Mouse (Mus musculus) adrenal gland, adult 8-10 months (tissue): ENCODE data around the gene Cbx7. TPM values are rescaled to one million over a fixed set of nuclear protein-coding genes. Genes with fewer than 3 reads are reported as not detected.

Experiments used
- DNase-seq: peaks from one replicate; pipeline ENCODE4 v3.0.0; 2022
- total RNA-seq, 4 experiments: library from RNA; stranded (reverse); gene quantifications; 2 replicates each; pipeline ENCODE4 v1.2.4; 2022

Gene Cbx7
- total RNA-seq, 4 experiments from 2014 or later = 27.5 to 51.1 (median 40.9) TPM

DNA sequence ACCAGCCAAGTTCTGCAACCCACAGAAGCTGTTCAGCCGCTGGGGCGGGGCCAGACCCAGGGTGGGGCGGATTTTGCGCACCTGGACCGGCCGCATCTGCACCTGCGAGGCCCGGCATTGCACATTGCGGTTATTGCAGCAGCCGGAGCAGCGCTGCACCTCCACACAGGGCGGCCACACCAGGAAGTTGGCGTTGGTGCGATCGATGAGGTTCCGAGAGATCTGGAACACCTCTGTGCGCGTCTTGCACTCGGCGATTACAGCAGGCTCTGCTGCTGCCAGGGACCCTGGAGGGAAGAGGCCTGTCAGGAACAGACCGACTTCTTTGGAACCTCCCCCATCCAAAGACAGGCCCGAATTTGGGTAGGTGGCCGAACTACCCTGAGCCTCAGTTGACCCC lies 30.7 kb upstream of the Cbx7 start:
- DNase-seq = no peak

DNA sequence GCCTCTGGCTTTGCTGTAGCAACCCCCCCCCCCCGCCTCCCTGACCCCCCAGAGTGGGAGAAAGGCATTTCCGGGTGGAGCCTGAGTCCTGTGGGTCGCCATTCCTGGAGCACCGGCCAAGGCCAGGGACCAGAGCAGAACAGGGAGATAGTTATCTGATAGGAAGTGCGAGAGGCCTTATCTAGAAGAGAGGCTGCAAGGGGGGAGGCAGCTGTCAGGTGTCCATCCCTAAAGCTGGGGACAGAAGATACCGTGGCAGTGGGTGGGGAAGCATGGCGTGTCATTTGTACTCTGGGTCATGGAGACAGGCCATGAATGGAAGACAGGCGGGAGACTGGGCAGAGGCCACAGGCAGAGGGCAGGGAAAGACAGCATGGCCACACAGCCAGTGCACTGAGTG lies 29.8 kb upstream of the Cbx7 start:
- no peak for DNase-seq

DNA sequence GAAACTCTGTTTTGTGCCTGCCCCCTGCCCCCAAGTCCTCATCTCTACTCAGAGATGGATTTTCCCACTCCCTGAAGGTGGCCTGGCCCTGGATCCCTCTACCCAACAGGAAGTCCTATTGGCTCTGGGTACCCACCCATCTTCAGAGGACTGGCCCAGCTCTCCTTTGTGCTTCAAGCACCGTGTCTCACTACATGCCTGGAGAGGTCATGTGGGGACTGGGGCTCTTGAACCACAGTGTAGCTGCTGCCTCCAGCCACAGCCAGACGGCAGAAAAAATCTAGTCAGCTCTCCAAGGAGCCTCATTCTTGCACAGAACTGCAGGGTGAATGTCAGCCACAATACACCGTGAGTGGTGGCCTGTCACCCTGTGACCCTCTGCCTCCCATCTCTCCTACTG lies 27.1 kb upstream of the Cbx7 start:
- no peak for DNase-seq

DNA sequence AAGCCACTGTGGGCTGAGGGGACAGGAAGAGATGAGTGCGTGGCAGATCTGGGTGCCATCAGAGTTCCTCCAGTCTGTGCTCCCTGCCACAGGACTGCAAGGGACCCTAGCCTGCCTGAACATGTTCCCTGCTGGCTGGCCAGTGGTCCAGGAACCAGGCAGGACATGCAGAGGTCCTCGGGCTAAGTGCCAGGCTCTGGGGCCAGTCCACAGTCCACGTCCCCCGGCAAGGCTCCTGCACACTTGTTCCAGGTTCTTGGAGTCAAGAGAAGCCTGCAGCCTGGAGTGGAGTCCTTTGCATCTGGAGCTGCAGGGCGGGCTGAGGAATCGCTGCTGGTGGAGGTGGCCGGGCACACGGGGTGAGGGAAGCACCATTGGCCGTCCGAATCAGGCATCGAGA lies 25.9 kb upstream of the Cbx7 start:
- DNase-seq = no peak

DNA sequence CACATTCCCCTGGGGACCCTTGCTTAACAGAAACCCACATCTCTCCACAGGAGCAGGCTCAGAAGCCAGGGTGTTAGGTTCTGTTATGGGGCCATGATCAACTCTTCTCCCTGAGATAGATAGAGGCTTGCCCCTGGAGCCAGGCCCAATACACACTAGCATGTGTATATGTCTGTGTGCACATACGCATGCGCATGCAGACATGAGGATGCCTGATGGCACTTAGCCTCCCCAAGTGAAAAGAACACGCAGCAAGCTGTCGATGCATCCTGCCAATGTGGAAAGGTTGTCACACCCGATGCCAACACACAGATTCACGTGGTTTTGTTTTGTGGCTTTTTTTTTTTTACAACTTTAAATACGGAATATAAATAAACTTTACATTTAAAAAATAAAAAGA lies 24.6 kb upstream of the Cbx7 start:
- DNase-seq = no peak

DNA sequence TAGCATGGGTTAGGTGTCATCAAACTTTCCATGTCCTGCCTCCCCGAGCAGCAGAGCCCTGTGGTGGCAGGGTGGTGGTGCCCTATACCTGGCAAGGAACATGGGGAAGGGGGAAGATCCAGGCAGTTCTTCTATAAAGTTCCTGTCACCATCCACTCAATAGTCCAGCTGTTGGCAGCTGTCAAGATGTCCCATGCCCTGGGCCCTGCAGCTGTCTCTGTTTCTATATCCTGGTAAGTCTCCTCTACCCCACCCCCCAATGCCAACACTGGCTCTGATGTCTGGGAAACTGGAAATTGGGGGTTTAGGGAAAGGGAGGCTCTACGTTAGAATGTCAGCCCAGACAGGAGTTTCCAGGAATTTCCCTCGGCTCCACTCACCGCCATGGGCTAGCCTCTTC lies 23.6 kb upstream of the Cbx7 start:
- DNase-seq = no peak

DNA sequence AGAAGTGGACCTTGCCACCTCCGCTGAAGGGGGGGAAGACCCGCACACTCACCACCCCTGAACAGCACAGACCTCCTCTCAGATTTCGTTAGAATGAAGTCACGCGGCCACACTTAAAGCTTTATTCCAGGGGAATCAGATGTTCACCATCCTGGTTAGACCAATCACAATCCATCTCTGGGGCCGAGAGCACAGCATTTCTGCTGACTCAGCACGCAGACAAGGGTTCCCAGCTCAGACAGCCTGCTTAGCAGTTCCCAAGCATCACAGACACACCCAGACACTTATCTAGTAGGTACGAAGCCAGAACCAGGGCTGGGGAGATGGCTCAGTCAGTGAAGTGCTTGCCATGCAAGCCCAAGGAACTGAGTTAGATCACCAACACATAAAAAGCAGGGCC lies 15.3 kb upstream of the Cbx7 start:
- no peak for DNase-seq

DNA sequence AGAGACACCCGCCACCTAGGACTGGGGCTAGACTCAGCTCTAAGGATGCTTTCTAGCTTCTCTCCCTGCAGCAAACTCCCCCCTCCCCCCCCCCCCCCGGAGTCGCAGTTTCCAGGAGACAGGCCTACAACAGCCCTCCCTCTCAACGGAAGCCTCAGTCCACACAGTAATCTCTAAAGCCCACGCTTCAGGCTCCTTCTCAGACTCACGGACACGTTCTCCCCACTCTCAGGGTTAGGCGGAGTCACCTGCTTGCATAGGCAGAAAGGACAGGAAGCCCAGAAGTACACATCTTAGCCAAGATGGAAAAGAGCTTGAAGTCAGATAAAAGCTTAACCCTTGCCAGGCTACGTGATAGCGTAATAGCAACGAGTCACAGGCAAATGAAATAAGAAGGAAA lies 14.6 kb upstream of the Cbx7 start:
- no peak for DNase-seq

DNA sequence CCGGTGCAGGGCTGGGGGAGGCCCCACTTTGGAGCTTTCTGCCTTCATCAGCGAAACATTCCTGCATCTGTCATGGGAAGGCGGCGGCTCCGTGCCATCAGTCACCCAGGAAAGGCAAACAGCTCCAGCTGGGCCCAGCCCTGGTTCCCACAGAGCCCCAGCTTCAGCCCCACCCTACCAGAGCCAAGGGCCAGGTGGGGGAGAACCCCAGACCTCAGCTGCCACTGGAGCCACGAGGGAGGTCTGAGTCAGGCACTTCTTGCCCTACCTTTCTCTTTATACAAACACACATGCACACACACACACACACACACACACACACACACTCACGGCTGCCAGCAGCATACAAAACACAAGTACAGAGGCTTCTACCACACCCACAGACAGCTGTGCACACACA lies 13.2 kb upstream of the Cbx7 start:
- DNase-seq = no peak

DNA sequence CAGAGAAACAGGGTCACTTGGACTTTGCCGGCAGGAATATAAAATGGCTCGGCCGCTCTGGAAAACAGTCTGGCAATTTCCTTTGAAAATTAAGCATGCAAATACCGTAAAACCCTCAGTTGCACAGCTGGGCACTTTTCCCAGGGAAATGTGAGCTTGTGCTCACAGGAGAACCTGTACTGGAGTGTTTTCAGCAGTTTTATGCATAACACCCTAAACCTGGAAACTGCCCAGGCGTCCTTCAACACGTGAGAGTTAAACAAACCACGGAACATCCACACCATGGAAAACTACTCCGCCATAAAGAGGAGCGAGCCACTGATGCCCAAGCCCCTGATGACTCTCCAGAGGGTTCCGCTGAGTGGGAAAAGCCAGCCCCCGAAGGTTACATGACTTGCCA lies 9.8 kb upstream of the Cbx7 start:
- DNase-seq = no peak

DNA sequence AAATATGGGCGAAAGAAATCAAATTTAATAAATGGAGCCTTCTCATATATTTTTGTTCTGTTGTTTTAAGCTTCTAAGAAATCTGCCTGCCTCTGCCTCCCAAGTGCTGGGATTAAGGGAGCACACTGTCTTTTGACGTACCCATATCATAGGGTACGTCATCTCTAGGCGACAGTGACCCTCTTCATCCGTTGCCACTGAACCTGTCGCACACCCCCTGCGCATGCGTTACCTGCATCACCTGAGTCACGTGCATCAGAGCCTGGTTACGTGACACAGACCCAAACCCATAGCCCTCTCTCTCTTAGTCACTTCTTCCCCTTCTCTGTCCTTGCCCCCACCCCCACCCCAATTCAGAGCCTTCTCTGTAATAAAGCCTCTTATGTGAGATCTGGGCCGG lies 1.3 kb upstream of the Cbx7 start:
- no peak for DNase-seq

DNA sequence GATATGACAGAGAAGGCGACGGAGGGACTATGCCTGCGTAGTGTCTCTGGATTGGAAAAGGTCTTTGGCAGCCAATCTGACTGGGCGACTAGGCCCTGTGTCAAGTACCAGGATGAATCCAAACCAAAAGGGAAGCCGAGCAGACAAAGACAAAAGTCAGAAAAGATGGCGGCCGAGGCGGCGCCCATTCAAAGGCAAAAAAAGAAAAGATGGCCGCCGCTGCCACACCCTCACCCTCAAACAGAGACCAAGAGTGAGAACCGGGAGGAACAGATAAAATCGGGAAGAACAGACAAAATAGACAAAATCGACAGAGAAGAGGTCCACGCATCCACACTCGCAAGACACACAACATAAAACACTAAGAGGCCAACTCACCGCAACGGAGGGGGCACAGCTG lies 428 bp downstream of the Cbx7 start:
- DNase-seq = no peak

DNA sequence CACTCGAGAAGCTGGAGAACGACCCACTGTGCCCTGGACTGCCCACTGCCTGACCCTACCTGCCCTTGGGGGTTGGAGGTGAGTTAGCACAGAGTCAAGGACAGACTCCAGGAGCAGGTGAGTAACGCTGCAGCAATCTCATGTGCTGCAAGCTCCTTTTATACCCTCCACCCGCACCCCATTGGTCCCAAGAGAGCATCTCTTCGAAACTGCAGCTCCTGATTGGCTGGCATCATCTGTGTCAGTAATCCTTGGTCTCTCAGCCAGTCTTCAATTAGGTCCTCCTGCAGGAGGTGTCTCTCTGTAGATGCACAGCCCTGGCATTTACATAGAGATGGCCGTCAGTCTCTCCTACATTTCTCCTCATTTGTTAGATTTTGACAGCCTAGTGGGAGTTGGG lies 3.6 kb downstream of the Cbx7 start:
- no peak for DNase-seq

DNA sequence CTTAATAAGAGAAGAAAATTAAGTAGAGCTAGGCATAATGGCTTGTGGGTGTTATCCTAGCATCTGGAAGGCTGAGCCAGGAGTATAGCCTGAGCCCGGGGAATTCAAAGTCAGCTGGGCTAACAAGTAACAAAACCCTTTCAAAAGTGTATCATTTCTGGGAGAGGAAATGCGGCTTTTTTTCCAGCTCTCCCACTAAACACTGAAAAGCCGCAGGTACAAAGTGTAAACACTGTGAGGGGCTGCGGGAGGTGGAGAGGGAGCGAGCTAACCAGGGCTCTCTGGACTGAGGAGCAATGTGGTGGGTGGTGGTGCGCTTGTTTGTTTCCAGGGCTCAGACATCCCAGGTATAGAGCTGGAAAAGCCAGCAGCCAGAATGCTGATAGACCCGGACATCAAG lies 6.5 kb downstream of the Cbx7 start:
- DNase-seq = no peak

DNA sequence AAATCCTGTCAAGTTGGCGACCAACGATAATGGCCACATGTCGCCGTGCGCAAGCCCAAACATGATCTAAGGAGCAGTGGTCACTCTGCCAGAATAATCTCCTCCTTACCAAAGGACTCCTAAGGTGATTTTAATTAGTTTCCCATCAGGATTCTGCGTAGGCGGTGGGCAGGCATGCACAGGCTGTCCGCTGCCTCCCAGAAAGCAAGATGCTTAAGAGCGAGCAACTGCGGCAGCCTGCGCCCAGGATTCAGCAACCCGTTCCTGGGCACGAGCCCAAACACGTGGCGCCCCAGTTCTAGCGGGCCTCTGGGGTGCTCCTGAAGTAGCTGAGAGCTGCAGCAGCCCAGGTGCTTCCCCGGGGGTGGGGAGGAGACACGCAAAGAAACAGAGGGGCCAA lies 8.3 kb downstream of the Cbx7 start:
- no peak for DNase-seq

DNA sequence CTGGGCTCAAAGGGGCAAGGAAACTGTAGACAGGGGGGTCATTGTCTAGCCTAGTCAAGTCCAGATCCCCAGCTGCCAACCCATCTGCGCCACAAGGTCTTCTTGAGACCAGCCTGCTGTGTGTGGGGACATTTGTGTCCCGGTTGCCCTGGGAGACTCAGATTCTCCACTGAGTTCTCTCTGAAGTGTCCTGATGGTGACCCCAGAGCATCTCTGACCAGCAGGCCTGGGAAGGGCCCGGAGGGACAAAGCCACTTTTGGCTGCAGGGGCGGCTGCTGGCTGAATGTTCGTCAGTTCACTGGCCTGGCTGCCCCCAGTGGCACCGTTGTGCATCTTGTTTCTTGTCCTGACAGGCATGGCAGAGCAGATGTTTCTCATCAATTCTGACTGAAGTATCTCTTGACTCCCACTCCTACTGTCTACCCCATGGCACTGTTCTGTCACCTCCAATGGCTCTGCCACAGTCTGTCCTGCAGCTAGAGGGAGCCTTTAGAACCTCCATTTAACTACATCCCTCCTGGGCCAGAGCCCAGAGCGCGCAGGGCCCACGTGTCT lies 9.5 kb downstream of the Cbx7 start:
- no peak for DNase-seq

DNA sequence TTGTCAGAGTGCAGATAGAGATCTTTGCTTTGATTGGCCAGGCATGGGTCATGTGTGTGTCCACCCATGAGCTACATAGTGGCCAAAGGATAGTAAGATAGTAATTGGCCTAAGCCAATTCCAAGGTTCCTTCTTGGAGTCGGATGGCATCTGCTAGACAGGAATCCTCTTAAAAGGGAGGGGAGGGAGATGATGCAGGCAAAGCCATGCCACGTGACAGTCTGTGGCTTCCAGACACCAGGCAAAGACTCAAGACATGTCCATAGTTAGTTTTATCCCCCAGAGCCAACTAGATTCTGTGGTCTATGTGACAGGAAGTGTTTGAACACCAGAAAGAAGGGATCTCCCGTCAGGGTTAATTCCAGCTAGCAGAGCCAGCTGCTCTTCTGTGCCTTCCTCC lies 12.5 kb downstream of the Cbx7 start:
- no peak for DNase-seq

DNA sequence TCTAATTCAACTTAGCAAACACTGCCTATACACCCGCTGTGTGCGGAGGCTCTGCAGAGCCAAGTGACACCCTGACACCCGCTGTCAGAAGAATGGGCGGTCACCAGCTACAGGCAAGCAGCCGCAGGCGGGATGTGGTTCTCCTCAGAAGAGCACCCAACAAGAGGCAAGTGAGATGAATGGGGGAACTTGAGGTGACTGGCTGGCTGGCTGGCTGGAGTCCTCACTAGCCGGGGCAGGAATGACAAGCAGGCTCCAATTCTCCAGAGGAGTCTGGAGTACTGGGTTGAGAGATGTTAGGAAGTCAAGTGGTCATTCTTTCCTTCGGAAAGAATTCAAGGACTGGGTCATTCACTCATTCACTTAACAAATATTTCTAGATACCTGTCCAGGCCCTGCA lies 14.4 kb downstream of the Cbx7 start:
- DNase-seq = no peak

DNA sequence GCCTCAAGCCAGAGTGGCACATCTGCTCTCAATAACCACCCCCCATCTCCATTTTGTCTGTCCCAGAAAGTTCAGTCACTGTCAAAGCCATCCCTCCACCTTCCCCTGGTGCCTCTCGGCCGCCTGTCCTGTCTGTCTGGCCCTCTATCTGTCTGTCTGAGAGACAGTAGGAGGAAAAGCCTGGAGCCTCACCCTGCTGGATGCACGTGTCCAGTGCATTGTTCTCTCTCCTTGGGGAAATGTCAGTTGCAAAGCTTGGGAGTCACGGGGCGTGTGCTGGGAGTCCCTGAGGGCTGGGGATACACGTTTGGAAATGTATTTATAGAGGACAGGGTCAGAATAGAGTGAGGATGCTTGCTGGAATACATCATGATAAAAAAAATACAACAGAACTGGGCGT lies 17.4 kb downstream of the Cbx7 start:
- no peak for DNase-seq

DNA sequence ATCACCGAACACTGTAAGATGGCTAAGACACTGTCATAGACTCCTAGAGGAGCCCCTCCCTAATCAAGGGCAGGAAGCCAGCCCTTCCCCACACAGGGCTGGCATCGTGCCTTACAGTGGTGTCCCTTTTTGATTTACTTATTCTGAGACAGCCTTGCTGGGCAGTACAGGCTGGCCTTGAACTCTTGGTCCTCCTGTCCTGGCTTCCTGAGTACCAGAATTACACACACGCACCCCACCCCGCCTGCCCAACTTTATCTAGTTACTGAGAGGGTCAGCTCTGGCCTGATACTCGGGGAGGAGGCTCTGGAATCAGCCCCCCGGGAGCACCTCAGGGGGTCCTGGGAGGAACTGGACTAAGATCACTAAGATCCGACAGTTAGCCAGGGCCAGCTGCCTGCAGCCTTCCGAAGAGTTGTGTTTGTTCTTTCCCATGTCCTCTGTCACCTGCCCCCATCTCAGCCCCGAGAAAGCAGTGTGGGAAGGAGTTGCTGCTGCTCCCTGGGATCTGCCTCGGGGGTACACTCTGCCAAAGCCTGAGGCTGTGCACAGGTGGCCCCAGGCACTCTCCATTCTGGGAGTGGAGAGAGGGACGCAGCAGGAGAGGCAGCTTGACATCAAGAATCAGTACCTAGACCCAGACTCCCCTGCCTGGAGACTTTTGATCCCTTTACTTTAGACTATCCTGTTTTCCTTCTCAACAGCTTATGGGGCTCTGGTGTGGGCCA lies 18.3 kb downstream of the Cbx7 start:
- peak; percentile 91 for DNase-seq

DNA sequence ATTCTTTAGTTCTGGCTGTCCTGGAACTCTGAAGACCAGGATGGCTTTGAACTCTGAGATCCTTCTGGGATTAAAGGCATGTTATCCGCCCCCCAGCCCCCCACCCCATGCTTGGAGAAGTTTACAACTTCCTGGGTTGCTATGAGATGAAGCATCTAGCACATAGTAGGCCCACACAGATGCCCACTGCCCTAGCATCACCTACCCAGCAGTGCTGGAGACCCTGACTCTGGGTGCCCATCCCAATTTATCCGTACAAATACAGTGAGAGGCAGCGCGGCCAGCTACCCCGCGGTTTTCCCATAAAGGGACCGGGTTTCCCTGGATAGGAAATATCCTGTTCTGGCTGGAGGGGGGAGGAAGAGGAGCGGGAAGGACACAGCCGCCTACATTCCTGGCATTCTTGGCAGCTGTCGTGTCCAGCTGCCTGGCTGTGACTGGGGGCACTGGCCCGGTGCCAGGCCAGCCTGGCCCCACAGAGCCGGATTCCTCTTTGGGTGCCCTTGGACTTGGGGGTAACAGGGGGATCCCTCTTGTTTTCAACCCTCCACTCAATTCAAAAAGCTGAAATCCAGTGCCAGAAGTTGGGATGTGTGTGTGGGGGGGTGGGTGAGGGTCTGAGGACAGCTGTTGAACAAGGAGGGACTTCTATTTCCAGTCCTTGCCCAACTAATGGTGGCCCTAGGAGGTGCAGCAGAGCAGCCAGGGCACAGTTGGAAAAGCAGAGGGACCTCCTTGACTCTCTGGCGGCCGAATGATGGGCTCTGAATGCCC lies 19.0 kb downstream of the Cbx7 start:
- peak; percentile 68 for DNase-seq

DNA sequence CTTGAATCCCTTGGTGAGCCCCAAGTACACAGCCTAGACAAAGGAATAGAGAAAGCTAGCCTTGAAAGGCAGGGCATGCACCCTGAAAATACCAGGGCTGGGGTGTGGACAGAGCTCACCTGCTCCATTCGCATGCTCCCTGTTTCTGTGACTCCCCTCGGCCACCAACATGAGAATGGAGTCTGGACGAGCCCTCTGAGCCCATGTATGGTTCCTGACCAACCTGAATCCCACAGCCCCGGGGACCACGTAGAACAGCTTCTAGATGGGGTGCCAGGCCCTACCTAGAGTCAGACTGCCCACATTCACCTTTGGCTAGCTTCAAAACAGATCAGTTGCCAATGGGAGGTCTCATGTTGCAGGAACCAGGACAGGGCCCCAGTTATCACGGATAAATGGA lies 19.7 kb downstream of the Cbx7 start:
- DNase-seq = no peak

DNA sequence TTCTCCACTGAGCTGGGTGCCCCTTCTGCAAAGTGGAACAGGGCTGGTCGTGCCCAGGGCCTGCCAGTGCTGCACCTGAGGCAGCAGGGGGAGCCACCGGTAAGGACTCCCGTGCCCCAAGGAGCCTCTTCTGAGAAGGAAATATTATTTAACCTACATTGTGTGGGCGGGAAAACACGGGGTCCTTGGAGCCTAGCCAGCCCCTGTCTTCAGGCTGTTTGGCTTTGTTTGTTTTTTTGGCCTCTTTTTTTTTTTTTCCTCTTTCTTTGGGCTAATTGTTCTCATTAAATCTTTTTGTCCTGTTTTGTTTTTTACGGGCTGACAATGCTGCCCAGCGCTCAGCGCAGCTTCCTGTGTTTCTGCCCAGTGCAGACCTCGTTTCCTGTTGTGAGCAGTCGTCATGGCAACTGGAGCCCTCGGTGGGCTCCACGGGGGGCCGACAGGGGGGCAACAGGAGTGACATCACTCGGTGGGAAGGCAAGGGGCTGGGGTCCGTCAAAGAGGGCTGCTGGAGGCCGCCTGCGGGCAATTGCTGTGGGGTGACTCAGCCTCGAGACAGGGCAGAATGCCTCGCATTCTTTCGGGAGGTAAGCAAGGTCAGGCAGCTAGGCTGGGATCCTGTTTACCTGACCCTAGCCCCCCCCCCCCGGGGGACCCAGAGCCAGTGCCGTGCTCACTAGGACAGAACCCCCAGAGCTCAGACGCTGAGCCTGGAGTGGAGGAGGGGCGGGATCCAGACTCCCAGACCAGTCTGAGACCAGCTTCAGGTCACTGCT lies 20.5 kb downstream of the Cbx7 start:
- DNase-seq = peak; percentile 58
